Mouse (Mus musculus): ENCODE measurements at regions not wholly inside any gene's neighbourhood (a gene's known extent, or its start where the extent isn't known, plus 50 kb on each side); places are given as distances from the start of the nearest gene placed in this dataset.

DNA sequence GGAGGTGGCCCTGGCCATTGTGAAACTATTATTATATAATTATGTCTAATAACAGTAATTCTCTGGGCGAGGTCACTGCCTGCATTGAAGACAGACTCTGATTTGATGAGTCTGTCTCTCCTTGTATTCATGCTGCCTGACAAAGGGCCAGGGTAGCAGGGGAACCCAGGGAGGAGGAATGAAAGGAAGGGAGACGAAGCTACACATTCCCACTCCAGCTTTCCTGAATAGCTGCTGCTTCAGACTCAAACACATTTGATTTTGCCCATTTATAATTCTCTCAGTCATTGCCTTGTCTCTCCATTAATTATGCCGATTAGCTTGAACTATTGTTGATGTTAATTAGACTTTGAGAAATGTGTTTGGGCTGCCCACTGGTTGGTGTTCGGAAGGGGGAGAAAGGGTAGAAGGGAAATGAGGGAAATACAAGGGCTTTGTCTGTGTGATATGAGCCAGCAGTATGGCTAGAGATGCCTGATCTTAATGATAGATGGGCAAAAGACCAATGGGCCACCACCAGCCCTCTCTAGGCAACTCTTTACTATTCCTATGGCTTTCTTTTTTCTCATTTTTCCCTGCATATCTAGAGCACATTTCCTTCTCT is 881.8 kb downstream of the Gm9195 start:
- H3K4me2 ChIP-seq (replicated peaks; ENCODE audit: low read depth, low read length, severe bottlenecking), result no peak overlapping the region
- no peaks in the 10 kb centered on the region for H3K4me1 ChIP-seq (ENCODE audit: control insufficient read depth, insufficient read depth, low read length)
- no peak for TF ChIP-seq POLR2A (IDR thresholded peaks at IDR 0.05; ENCODE audit: borderline replicate concordance, extremely low read depth, insufficient read depth, insufficient read length)
- WGBS, result 81% methylated on average over 4 of the region's 4 CpGs
- no peak overlapping the region for H3K4me3 ChIP-seq (replicated peaks; ENCODE audit: low read length)
- H3K9ac ChIP-seq (ENCODE audit: low read depth, low read length, severe bottlenecking), result no peak overlapping the region
- no peaks in the 10 kb centered on the region for H3K36me3 ChIP-seq (ENCODE audit: control insufficient read depth, insufficient read depth, low read length)
- no peaks in the 10 kb centered on the region for H3K9me3 ChIP-seq (ENCODE audit: control insufficient read depth, low read length)
- no peak for ATAC-seq (ENCODE audit: low FRiP score, low read depth)
- DNase-seq (ENCODE audit: low spot score), result no peak
- H3K27ac ChIP-seq (replicated peaks; ENCODE audit: low read depth, low read length), result no peak overlapping the region
- no peaks in the 10 kb centered on the region for H3K27me3 ChIP-seq (ENCODE audit: control insufficient read depth, insufficient read depth, low read length)

DNA sequence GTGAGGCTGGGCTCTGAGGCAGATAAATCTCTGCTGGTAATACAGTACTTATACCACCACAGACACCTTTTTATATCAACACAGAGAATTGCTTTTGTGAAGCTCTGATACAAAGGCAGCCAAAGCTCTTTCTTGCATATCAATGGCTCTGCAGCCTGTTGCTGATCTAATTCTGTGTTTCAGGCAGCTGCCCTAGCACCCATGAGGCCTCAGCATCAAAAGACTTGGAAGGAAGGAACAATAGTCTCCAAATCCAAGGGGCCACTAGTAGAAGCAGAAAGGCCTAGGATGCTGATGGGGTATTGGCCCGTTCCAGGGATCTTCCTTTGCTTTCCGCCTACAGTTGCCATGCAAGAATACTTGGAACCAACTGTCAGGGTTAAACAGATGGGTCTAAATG is 887.9 kb downstream of the Gm9195 start:
- H3K27me3 ChIP-seq (ENCODE audit: control insufficient read depth, insufficient read depth, low read length), result no peaks in the 10 kb centered on the region
- no peaks in the 10 kb centered on the region for H3K9me3 ChIP-seq (ENCODE audit: control insufficient read depth, low read length)
- no peaks in the 10 kb centered on the region for H3K4me1 ChIP-seq (ENCODE audit: control insufficient read depth, insufficient read depth, low read length)
- H3K4me3 ChIP-seq (replicated peaks; ENCODE audit: low read length), result no peak overlapping the region
- no peak overlapping the region for H3K4me2 ChIP-seq (replicated peaks; ENCODE audit: low read depth, low read length, severe bottlenecking)
- ATAC-seq (ENCODE audit: low FRiP score, low read depth), result no peak
- H3K27ac ChIP-seq (replicated peaks; ENCODE audit: low read depth, low read length), result no peak overlapping the region
- no peak for TF ChIP-seq POLR2A (IDR thresholded peaks at IDR 0.05; ENCODE audit: borderline replicate concordance, extremely low read depth, insufficient read depth, insufficient read length)
- H3K36me3 ChIP-seq (ENCODE audit: control insufficient read depth, insufficient read depth, low read length), result no peaks in the 10 kb centered on the region
- no peak for DNase-seq (ENCODE audit: low spot score)
- no peak overlapping the region for H3K9ac ChIP-seq (ENCODE audit: low read depth, low read length, severe bottlenecking)
- WGBS, result 82% methylated on average over 2 of the region's 2 CpGs

DNA sequence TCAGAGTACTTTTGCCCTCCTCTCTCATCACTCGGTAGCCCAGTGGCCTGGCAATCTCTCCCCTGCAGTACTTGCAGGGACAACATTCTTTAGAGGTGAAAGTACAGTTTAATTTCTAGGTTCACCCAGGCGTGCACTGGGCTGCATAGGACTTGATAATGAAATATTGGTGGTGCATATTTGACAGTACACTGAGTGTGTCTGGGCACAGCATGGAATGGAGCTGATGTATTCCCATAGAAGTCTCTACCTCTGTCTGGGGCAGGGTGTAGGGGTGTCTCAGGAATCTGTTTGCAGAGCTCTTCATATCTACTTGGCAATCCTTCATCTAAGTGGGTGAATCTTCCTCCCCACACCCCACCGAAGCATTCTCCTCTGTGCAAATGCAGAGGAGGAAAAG is 893.8 kb downstream of the Gm9195 start:
- H3K9ac ChIP-seq (ENCODE audit: low read depth, low read length, severe bottlenecking), result no peak overlapping the region
- H3K4me3 ChIP-seq (replicated peaks; ENCODE audit: low read length), result no peak overlapping the region
- H3K4me2 ChIP-seq (replicated peaks; ENCODE audit: low read depth, low read length, severe bottlenecking), result no peak overlapping the region
- no peak for TF ChIP-seq POLR2A (IDR thresholded peaks at IDR 0.05; ENCODE audit: borderline replicate concordance, extremely low read depth, insufficient read depth, insufficient read length)
- ATAC-seq (ENCODE audit: low FRiP score, low read depth), result no peak
- no peak for DNase-seq (ENCODE audit: low spot score)
- no peaks in the 10 kb centered on the region for H3K27me3 ChIP-seq (ENCODE audit: control insufficient read depth, insufficient read depth, low read length)
- H3K9me3 ChIP-seq (ENCODE audit: control insufficient read depth, low read length), result no peaks in the 10 kb centered on the region
- H3K27ac ChIP-seq (replicated peaks; ENCODE audit: low read depth, low read length), result no peak overlapping the region
- H3K4me1 ChIP-seq (ENCODE audit: control insufficient read depth, insufficient read depth, low read length), result no peaks in the 10 kb centered on the region
- WGBS, result 76% methylated on average over 3 of the region's 3 CpGs
- no peaks in the 10 kb centered on the region for H3K36me3 ChIP-seq (ENCODE audit: control insufficient read depth, insufficient read depth, low read length)

DNA sequence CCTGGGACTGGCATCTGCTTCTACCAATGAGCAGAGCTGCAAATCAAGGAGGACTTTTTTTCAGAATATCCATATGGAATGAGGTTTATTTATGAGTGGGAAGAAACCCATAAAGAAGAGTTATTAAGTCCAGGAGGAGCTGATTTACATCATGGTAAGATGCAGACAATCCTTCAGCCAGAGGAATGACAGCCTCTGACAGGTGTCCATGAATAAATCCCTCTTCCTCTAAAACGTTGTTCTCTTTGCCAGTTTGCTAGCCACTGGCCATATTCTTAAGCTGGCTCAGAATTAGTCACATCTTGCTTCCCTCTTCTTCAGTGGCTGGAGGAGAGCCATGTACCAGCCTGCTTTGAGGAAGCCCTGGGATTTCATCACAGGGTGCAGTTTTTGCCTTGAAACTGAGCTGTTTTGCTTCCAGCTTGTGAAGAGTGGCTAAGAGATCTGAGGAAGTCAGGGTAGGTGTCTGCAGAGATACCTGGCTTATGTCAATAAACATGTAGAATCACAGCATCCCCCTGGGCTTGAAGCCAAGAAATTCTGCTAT is 902.9 kb downstream of the Gm9195 start:
- H3K9me3 ChIP-seq (ENCODE audit: control insufficient read depth, low read length), result no peaks in the 10 kb centered on the region
- no peaks in the 10 kb centered on the region for H3K36me3 ChIP-seq (ENCODE audit: control insufficient read depth, insufficient read depth, low read length)
- no peak overlapping the region for H3K4me2 ChIP-seq (replicated peaks; ENCODE audit: low read depth, low read length, severe bottlenecking)
- H3K27ac ChIP-seq (replicated peaks; ENCODE audit: low read depth, low read length), result no peak overlapping the region
- H3K4me3 ChIP-seq (replicated peaks; ENCODE audit: low read length), result no peak overlapping the region
- no peaks in the 10 kb centered on the region for H3K4me1 ChIP-seq (ENCODE audit: control insufficient read depth, insufficient read depth, low read length)
- no peaks in the 10 kb centered on the region for H3K27me3 ChIP-seq (ENCODE audit: control insufficient read depth, insufficient read depth, low read length)
- no peak for ATAC-seq (ENCODE audit: low FRiP score, low read depth)
- H3K9ac ChIP-seq (ENCODE audit: low read depth, low read length, severe bottlenecking), result no peak overlapping the region
- DNase-seq (ENCODE audit: low spot score), result no peak
- no peak for TF ChIP-seq POLR2A (IDR thresholded peaks at IDR 0.05; ENCODE audit: borderline replicate concordance, extremely low read depth, insufficient read depth, insufficient read length)
- WGBS, result 55% methylated on average over 1 of the region's 1 CpGs

DNA sequence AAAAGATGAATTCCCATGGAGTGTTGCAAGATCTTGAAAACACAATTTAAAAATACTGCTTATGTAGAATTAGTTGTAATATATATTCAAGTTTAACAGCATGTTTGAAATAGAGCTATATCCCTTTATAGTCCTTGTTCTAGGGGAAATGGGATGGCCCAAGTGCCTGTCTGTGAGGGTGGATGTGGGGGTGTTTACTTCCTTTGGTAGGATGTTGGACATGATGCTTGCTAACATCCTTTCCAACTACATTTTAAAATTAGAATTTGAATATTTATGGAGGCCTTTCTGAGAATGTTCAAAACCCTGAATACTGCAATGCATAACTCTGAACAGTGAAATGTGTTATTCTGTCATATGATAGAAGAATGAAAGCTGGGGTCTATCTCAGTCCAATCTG is 903.6 kb downstream of the Gm9195 start:
- Histone ChIP-seq H3K4me3 (replicated peaks; ENCODE audit: low read length) (no peak overlapping the region), H3K27ac (replicated peaks; ENCODE audit: low read depth, low read length) (no peak overlapping the region), H3K4me2 (replicated peaks; ENCODE audit: low read depth, low read length, severe bottlenecking) (no peak overlapping the region), H3K36me3 (ENCODE audit: control insufficient read depth, insufficient read depth, low read length) (no peaks in the 10 kb centered on the region), H3K9ac (ENCODE audit: low read depth, low read length, severe bottlenecking) (no peak overlapping the region), H3K4me1 (ENCODE audit: control insufficient read depth, insufficient read depth, low read length) (no peaks in the 10 kb centered on the region), H3K27me3 (ENCODE audit: control insufficient read depth, insufficient read depth, low read length) (no peaks in the 10 kb centered on the region), H3K9me3 (ENCODE audit: control insufficient read depth, low read length) (no peaks in the 10 kb centered on the region)
- no peak for DNase-seq (ENCODE audit: low spot score)
- TF ChIP-seq POLR2A (IDR thresholded peaks at IDR 0.05; ENCODE audit: borderline replicate concordance, extremely low read depth, insufficient read depth, insufficient read length), result no peak
- no peak for ATAC-seq (ENCODE audit: low FRiP score, low read depth)
